Mouse (Mus musculus): ENCODE results near the gene Foxp2.

DNA sequence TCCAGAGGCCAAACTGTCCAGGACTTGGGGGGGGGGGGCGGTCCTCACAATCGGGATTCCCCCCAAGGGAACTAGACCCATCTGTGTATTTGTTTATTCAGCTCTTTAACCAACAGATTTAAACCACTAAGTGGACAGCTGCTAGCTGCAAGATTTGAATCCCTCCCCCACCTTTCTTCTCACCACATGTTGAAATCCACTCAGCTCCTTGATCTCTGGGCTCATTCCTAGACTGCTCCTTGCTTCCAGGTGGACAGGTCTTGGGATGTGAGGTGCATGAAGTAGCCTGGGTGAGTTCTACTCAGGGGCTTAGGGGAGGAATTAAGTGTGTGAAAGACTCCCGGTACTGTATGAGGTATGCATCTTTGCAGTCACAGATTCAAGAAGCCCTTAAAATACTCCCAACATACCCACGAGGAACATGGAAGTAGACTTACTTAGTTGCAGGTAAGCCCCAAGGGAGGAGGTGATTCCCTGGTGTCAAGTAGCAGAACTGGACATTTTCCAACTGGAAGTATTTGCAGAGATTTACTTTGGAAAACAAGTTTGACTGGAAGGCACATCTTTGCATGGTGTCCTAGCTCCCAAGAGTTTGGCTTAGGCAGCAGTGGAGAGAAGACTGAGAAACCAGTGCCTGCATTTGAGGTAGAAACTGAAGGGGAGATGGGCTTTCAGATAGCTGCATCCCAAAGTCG lies 2.3 kb downstream of the Foxp2 start:
- TF ChIP-seq POLR2A (IDR thresholded peaks at IDR 0.05; ENCODE audit: borderline replicate concordance, low read depth, low read length) (no peak), CTCF (IDR thresholded peaks at IDR 0.05; ENCODE audit: low read depth, low read length) (no peak)
